Mouse (Mus musculus) ES-Bruce4 (cell line): Measurements from ENCODE around the gene Zfp51.
"Not testable (repeated sequence)": the region's sequence is repeated elsewhere in the genome, so short reads cannot be mapped to it uniquely, and the experiment has no call there.

ENCODE experiments used
- CTCF ChIP-seq: IDR thresholded peaks from one replicate; pipeline ENCODE4 v1.8.1; 2011; ENCODE audit warnings: low read depth, low read length
- EP300 ChIP-seq: IDR thresholded peaks from 2 replicates; pipeline ENCODE4 v1.6.1; 2011; ENCODE audit warnings: low read depth, low read length; ENCODE audit not compliant: insufficient read depth
- POLR2A ChIP-seq: IDR thresholded peaks from one replicate; pipeline ENCODE4 v1.8.1; 2011; ENCODE audit warnings: low read length; ENCODE audit not compliant: insufficient read depth

DNA sequence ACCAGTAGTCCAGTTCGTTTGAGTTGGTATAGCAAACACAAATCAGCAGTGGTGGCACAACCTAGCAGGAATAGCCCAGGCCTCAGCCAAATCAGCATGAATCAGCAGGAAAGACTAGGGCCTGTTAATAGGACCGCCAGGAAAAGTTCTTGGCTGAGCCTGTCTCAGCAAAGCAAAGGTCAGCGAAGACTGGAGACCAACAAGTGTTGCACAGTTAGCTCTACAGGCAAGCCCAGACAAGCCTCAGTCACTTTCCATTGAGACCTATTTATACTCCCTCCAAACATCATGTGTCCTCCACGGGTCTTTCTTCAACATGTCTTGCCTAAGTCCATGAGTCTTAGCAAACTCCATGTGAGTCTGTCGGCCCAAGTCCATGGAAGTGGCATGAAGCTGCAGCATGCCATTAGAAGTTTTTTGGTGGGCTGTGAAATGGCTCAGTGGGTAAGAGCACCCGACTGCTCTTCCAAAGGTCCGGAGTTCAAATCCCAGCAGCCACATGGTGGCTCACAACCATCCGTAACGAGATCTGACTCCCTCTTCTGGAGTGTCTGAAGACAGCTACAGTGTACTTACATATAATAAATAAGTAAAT lies 11.3 kb upstream of the Zfp51 start:
- not testable (repeated sequence) for TF ChIP-seq CTCF, EP300, POLR2A
